Mouse (Mus musculus): ENCODE results near the gene Tas2r140. TPM values are rescaled to one million over a fixed set of nuclear protein-coding genes. Genes with fewer than 3 reads are reported as not detected.

The Tas2r140 gene
- polyA plus RNA-seq (2012; rRNA removed): not detected in 2 replicates

GRCm38 (mm10) chr6:133055716-133056115 lies at the start of gene Tas2r140:
Gene Tas2r140 (minus strand): TSS chr6:133055816.

GRCm38 (mm10) chr6:133104609-133104921 lies 48.9 kb upstream of the Tas2r140 start, which contains the start of gene Smim10l1:
Gene Smim10l1 (plus strand): TSS chr6:133104909.

GRCm38 (mm10) chr6:133037001-133037400 lies 18.6 kb downstream of the Tas2r140 start, which contains the start of gene Tas2r103:
Gene Tas2r103 (minus strand): TSS chr6:133037101.

Other genes with a start within 250 kb of the Tas2r140 start
- gene Tas2r123, start 208.7 kb downstream of the Tas2r140 start, polyA plus RNA-seq (2012; rRNA removed): not detected in 2 replicates
- not detected in 2 replicates for gene Tas2r116, start 200.4 kb downstream of the Tas2r140 start, polyA plus RNA-seq (2012; rRNA removed)
- not detected in 2 replicates for gene Tas2r110, start 187.8 kb downstream of the Tas2r140 start, polyA plus RNA-seq (2012; rRNA removed)
- not detected in 2 replicates for gene Tas2r113, start 162.8 kb downstream of the Tas2r140 start, polyA plus RNA-seq (2012; rRNA removed)
- not detected in 2 replicates for gene Tas2r125, start 146.2 kb downstream of the Tas2r140 start, polyA plus RNA-seq (2012; rRNA removed)
- gene Tas2r129, start 104.7 kb downstream of the Tas2r140 start, polyA plus RNA-seq (2012; rRNA removed): not detected in 2 replicates
- not detected in 2 replicates for gene Tas2r131, start 97.9 kb downstream of the Tas2r140 start, polyA plus RNA-seq (2012; rRNA removed)
- not detected in 2 replicates for gene Tas2r109, start 74.9 kb downstream of the Tas2r140 start, polyA plus RNA-seq (2012; rRNA removed)
- not detected in 2 replicates for gene Tas2r103, start 18.7 kb downstream of the Tas2r140 start, polyA plus RNA-seq (2012; rRNA removed)
- 24.5 and 29.3 TPM in 2 replicates for gene Smim10l1, start 49.1 kb upstream of the Tas2r140 start, polyA plus RNA-seq (2012; rRNA removed)
- gene 5530400C23Rik, start 236.4 kb upstream of the Tas2r140 start, polyA plus RNA-seq (2012; rRNA removed): not detected in 2 replicates

Measured in central nervous system, embryonic 11.5 days (tissue).